Mouse (Mus musculus): ENCODE results near the gene Txn1. TPM values are rescaled to one million over a fixed set of nuclear protein-coding genes. Genes with fewer than 3 reads are reported as not detected.

The Txn1 gene
- total RNA-seq, 1 experiment from 2014 or later: 227 TPM

- no peak for ATAC-seq (ENCODE audit: extremely low read depth, insufficient number of reproducible peaks, low FRiP score, poor library complexity, severe bottlenecking)
These were observed 8.7 kb downstream of the Txn1 start for GRCm38 (mm10) chr4:57947476-57947875.

GRCm38 (mm10) chr4:57947036-57947435, 9.2 kb downstream of the Txn1 start:
- no peak for ATAC-seq (ENCODE audit: extremely low read depth, insufficient number of reproducible peaks, low FRiP score, poor library complexity, severe bottlenecking)

GRCm38 (mm10) chr4:57942892-57943291, 13.3 kb downstream of the Txn1 start:
- ATAC-seq (ENCODE audit: extremely low read depth, insufficient number of reproducible peaks, low FRiP score, poor library complexity, severe bottlenecking): no peak

- ATAC-seq (ENCODE audit: extremely low read depth, insufficient number of reproducible peaks, low FRiP score, poor library complexity, severe bottlenecking): no peak
These were observed 15.6 kb downstream of the Txn1 start for GRCm38 (mm10) chr4:57940631-57941030.

- ATAC-seq (ENCODE audit: extremely low read depth, insufficient number of reproducible peaks, low FRiP score, poor library complexity, severe bottlenecking): no peak
These were observed 18.9 kb downstream of the Txn1 start for GRCm38 (mm10) chr4:57937292-57937691.

GRCm38 (mm10) chr4:57934181-57934580, 22.0 kb downstream of the Txn1 start:
- no peak for ATAC-seq (ENCODE audit: extremely low read depth, insufficient number of reproducible peaks, low FRiP score, poor library complexity, severe bottlenecking)

GRCm38 (mm10) chr4:57930559-57931170, 25.5 kb downstream of the Txn1 start:
- peak; percentile 33; the same call in 1 of the 2 replicates for ATAC-seq (ENCODE audit: extremely low read depth, insufficient number of reproducible peaks, low FRiP score, poor library complexity, severe bottlenecking)

- peak; percentile 65 for ATAC-seq (ENCODE audit: extremely low read depth, insufficient number of reproducible peaks, low FRiP score, poor library complexity, severe bottlenecking)
These were observed 28.6 kb downstream of the Txn1 start for GRCm38 (mm10) chr4:57927464-57928205.

GRCm38 (mm10) chr4:57924556-57925071, 31.6 kb downstream of the Txn1 start:
- ATAC-seq (ENCODE audit: extremely low read depth, insufficient number of reproducible peaks, low FRiP score, poor library complexity, severe bottlenecking): no peak

GRCm38 (mm10) chr4:57922171-57922570, 34.0 kb downstream of the Txn1 start:
- no peak for ATAC-seq (ENCODE audit: extremely low read depth, insufficient number of reproducible peaks, low FRiP score, poor library complexity, severe bottlenecking)

- ATAC-seq (ENCODE audit: extremely low read depth, insufficient number of reproducible peaks, low FRiP score, poor library complexity, severe bottlenecking): no peak
These were observed 35.7 kb downstream of the Txn1 start for GRCm38 (mm10) chr4:57920522-57920921.

GRCm38 (mm10) chr4:57919494-57920423, 36.5 kb downstream of the Txn1 start:
- ATAC-seq (ENCODE audit: extremely low read depth, insufficient number of reproducible peaks, low FRiP score, poor library complexity, severe bottlenecking): no peak

- no peak for ATAC-seq (ENCODE audit: extremely low read depth, insufficient number of reproducible peaks, low FRiP score, poor library complexity, severe bottlenecking)
These were observed 39.5 kb downstream of the Txn1 start for GRCm38 (mm10) chr4:57916711-57917110.

GRCm38 (mm10) chr4:57916201-57916661, 40.0 kb downstream of the Txn1 start, which contains the start of gene D630039A03Rik:
TSS of gene D630039A03Rik (minus strand) at chr4:57916297.
- no peak for ATAC-seq (ENCODE audit: extremely low read depth, insufficient number of reproducible peaks, low FRiP score, poor library complexity, severe bottlenecking)

- ATAC-seq (ENCODE audit: extremely low read depth, insufficient number of reproducible peaks, low FRiP score, poor library complexity, severe bottlenecking): no peak
These were observed 40.8 kb downstream of the Txn1 start for GRCm38 (mm10) chr4:57915216-57915965.

GRCm38 (mm10) chr4:57914193-57915190, 41.7 kb downstream of the Txn1 start:
- no peak for ATAC-seq (ENCODE audit: extremely low read depth, insufficient number of reproducible peaks, low FRiP score, poor library complexity, severe bottlenecking)

- no peak for ATAC-seq (ENCODE audit: extremely low read depth, insufficient number of reproducible peaks, low FRiP score, poor library complexity, severe bottlenecking)
These were observed 43.2 kb downstream of the Txn1 start for GRCm38 (mm10) chr4:57913021-57913420.

Data from neutrophil, adult 5-6 weeks (primary cell).